Mouse (Mus musculus) myocyte (in vitro differentiated cells): Measurements from ENCODE around the gene Usp22. TPM values are rescaled to one million over a fixed set of nuclear protein-coding genes. Genes with fewer than 3 reads are reported as not detected.
"Not testable (repeated sequence)": the region's sequence is repeated elsewhere in the genome, so short reads cannot be mapped to it uniquely, and the experiment has no call there.

Experiments
- H3K27me3 ChIP-seq: one replicate; pipeline ENCODE4 v1.6.1; 2011; ENCODE audit not compliant: control insufficient read depth, insufficient read depth, insufficient read length
- H3K36me3 ChIP-seq: one replicate; pipeline ENCODE4 v1.6.1; 2011; ENCODE audit not compliant: control insufficient read depth, insufficient read depth
- H3K4me2 ChIP-seq: one replicate; pipeline ENCODE4 v1.6.1; 2011; ENCODE audit warnings: low read depth, control low read depth
- H3K4me3 ChIP-seq: one replicate; pipeline ENCODE4 v1.5.1; 2011; ENCODE audit warnings: mild to moderate bottlenecking, control low read depth, moderate library complexity
- H3K79me2 ChIP-seq: one replicate; pipeline ENCODE4 v1.6.1; 2011; ENCODE audit not compliant: control insufficient read depth, insufficient read depth
- H3ac ChIP-seq: one replicate; pipeline ENCODE4 v1.6.1; 2011; ENCODE audit not compliant: control insufficient read depth, insufficient read length
- CEBPB ChIP-seq: IDR thresholded peaks from 2 replicates; pipeline ENCODE4 v1.6.1; 2011; ENCODE audit warnings: mild to moderate bottlenecking, moderate library complexity; ENCODE audit not compliant: poor library complexity, insufficient read depth, severe bottlenecking
- E2F4 ChIP-seq: IDR thresholded peaks from one replicate; pipeline ENCODE4 v1.6.1; 2011; ENCODE audit warnings: mild to moderate bottlenecking, control low read depth, moderate library complexity; ENCODE audit not compliant: insufficient read depth
- MAX ChIP-seq: IDR thresholded peaks from one replicate; pipeline ENCODE4 v1.6.1; 2011; ENCODE audit warnings: low read depth, mild to moderate bottlenecking, control low read depth
- MYOD1 ChIP-seq, 3 experiments: IDR thresholded peaks; one replicate each; pipeline ENCODE4 v1.6.1; 2011; ENCODE audit warnings: control low read depth in 2 of 3, low read depth in 2 of 3, mild to moderate bottlenecking in 2 of 3, moderate library complexity in 1 of 3; ENCODE audit not compliant: insufficient read length in 2 of 3, control insufficient read depth in 1 of 3
- MYOG ChIP-seq, 3 experiments: IDR thresholded peaks; one replicate each; pipeline ENCODE4 v1.6.1; 2011; ENCODE audit warnings: control low read depth in 2 of 3, low read depth in 2 of 3, mild to moderate bottlenecking in 2 of 3; ENCODE audit not compliant: insufficient read length in 2 of 3, control insufficient read depth in 1 of 3, insufficient read depth in 1 of 3
- POLR2A ChIP-seq: IDR thresholded peaks from one replicate; pipeline ENCODE4 v1.6.1; 2011; ENCODE audit warnings: low read depth, mild to moderate bottlenecking, control low read depth, moderate library complexity; ENCODE audit not compliant: insufficient read length
- POLR2AphosphoS2 ChIP-seq: IDR thresholded peaks from one replicate; pipeline ENCODE4 v1.6.1; 2011; ENCODE audit warnings: low read depth, control low read depth; ENCODE audit not compliant: insufficient read length
- REST ChIP-seq: IDR thresholded peaks from one replicate; pipeline ENCODE4 v1.6.1; 2011; ENCODE audit warnings: mild to moderate bottlenecking, control low read depth, moderate library complexity; ENCODE audit not compliant: insufficient read depth, insufficient read length
- SRF ChIP-seq: IDR thresholded peaks from one replicate; pipeline ENCODE4 v1.6.1; 2011; ENCODE audit warnings: low read depth; ENCODE audit not compliant: control insufficient read depth, insufficient read length
- TCF12 ChIP-seq: IDR thresholded peaks from one replicate; pipeline ENCODE4 v1.6.1; 2011; ENCODE audit warnings: mild to moderate bottlenecking, control low read depth; ENCODE audit not compliant: poor library complexity, insufficient read depth, severe bottlenecking
- TCF3 ChIP-seq: IDR thresholded peaks from one replicate; pipeline ENCODE4 v1.6.1; 2011; ENCODE audit warnings: low read depth, control low read depth; ENCODE audit not compliant: insufficient read length
- USF1 ChIP-seq: IDR thresholded peaks from one replicate; pipeline ENCODE4 v1.6.1; 2011; ENCODE audit warnings: low read depth, mild to moderate bottlenecking, control low read depth, moderate library complexity
- polyA plus RNA-seq: library from polyadenylated mRNA; unstranded; fragments of >200 nt; fragmentation: generic; extraction: Trizol; gene quantifications from one replicate; pipeline ENCODE4 v1.2.1, GENCODE M21; 2012; ENCODE audit warnings: missing spikeins

The Usp22 gene
- polyA plus RNA-seq, 1 experiment = 58.8 TPM

- Histone ChIP-seq H3K4me3 (no peak overlapping the region), H3K36me3 (no peaks in the 10 kb centered on the region), H3ac (no peak overlapping the region), H3K4me2 (no peak overlapping the region), H3K27me3 (no peaks in the 10 kb centered on the region), H3K79me2 (no peaks in the 10 kb centered on the region)
- TF ChIP-seq REST = no peak
- no peak for TF ChIP-seq USF1
- TF ChIP-seq POLR2AphosphoS2 = no peak
- TF ChIP-seq SRF = no peak
- no peak for TF ChIP-seq MYOG (IDR thresholded peaks at IDR 0.05; ENCODE audit: control insufficient read depth in 1 of 3, insufficient read depth in 1 of 3, insufficient read length in 2 of 3, low read depth in 2 of 3)
- no peak for TF ChIP-seq POLR2A
- TF ChIP-seq TCF12 = no peak
- no peak for TF ChIP-seq MYOD1 (IDR thresholded peaks at IDR 0.05; ENCODE audit: control insufficient read depth in 1 of 3, insufficient read length in 2 of 3, low read depth in 2 of 3)
- no peak for TF ChIP-seq TCF3
- TF ChIP-seq MAX = no peak
- no peak for TF ChIP-seq CEBPB
- TF ChIP-seq E2F4 = no peak
Measured at GRCm38 (mm10) chr11:61196616-61197353, 21.9 kb upstream of the Usp22 start.

GRCm38 (mm10) chr11:61193392-61193791 lies 18.5 kb upstream of the Usp22 start:
- Histone ChIP-seq H3ac (no peak overlapping the region), H3K4me2 (no peak overlapping the region), H3K4me3 (no peak overlapping the region), H3K36me3 (no peaks in the 10 kb centered on the region), H3K27me3 (no peaks in the 10 kb centered on the region), H3K79me2 (no peaks in the 10 kb centered on the region)
- TF ChIP-seq REST (no peak), USF1 (no peak), MYOG (IDR thresholded peaks at IDR 0.05; ENCODE audit: control insufficient read depth in 1 of 3, insufficient read depth in 1 of 3, insufficient read length in 2 of 3, low read depth in 2 of 3) (peak in 1 of 3 experiments; percentile 41)

- Histone ChIP-seq H3K36me3 (no peaks in the 10 kb centered on the region), H3K4me3 (no peak overlapping the region), H3K27me3 (no peaks in the 10 kb centered on the region), H3ac (no peak overlapping the region), H3K4me2 (no peak overlapping the region), H3K79me2 (no peaks in the 10 kb centered on the region)
- no peak for TF ChIP-seq USF1
- no peak for TF ChIP-seq MAX
- TF ChIP-seq TCF12 = no peak
- no peak for TF ChIP-seq MYOG (IDR thresholded peaks at IDR 0.05; ENCODE audit: control insufficient read depth in 1 of 3, insufficient read depth in 1 of 3, insufficient read length in 2 of 3, low read depth in 2 of 3)
- TF ChIP-seq POLR2AphosphoS2 = no peak
- TF ChIP-seq E2F4 = no peak
- TF ChIP-seq SRF = no peak
- TF ChIP-seq CEBPB = no peak
- no peak for TF ChIP-seq MYOD1 (IDR thresholded peaks at IDR 0.05; ENCODE audit: control insufficient read depth in 1 of 3, insufficient read length in 2 of 3, low read depth in 2 of 3)
- TF ChIP-seq POLR2A = no peak
- TF ChIP-seq REST = no peak
- TF ChIP-seq TCF3 = no peak
Measured at GRCm38 (mm10) chr11:61192779-61193178, 17.9 kb upstream of the Usp22 start.

- H3K79me2 ChIP-seq, H3K36me3 ChIP-seq, H3ac ChIP-seq, H3K27me3 ChIP-seq, H3K4me2 ChIP-seq, H3K4me3 ChIP-seq: not testable (repeated sequence)
Measured at GRCm38 (mm10) chr11:61192123-61192522, 17.3 kb upstream of the Usp22 start.

GRCm38 (mm10) chr11:61190776-61191175 lies 15.9 kb upstream of the Usp22 start:
- Histone ChIP-seq H3K4me2 (no peak overlapping the region), H3K4me3 (no peak overlapping the region), H3ac (no peak overlapping the region), H3K27me3 (no peaks in the 10 kb centered on the region), H3K79me2 (no peaks in the 10 kb centered on the region), H3K36me3 (no peaks in the 10 kb centered on the region)
- TF ChIP-seq POLR2A (no peak), TCF12 (no peak), MYOG (IDR thresholded peaks at IDR 0.05; ENCODE audit: control insufficient read depth in 1 of 3, insufficient read depth in 1 of 3, insufficient read length in 2 of 3, low read depth in 2 of 3) (no peak), E2F4 (no peak)
